Mouse (Mus musculus) myocyte (in vitro differentiated cells): ENCODE measurements around the gene Rrp9. TPM values are rescaled to one million over a fixed set of nuclear protein-coding genes. Genes with fewer than 3 reads are reported as not detected.
A peak's percentile ranks its signal among the peaks of the same experiment; 100 is the strongest.

Experiments
- H3K27me3 ChIP-seq: one replicate; pipeline ENCODE4 v1.6.1; 2011; ENCODE audit not compliant: control insufficient read depth, insufficient read depth, insufficient read length
- H3K36me3 ChIP-seq: one replicate; pipeline ENCODE4 v1.6.1; 2011; ENCODE audit not compliant: control insufficient read depth, insufficient read depth
- H3K4me2 ChIP-seq: one replicate; pipeline ENCODE4 v1.6.1; 2011; ENCODE audit warnings: low read depth, control low read depth
- H3K4me3 ChIP-seq: one replicate; pipeline ENCODE4 v1.5.1; 2011; ENCODE audit warnings: mild to moderate bottlenecking, control low read depth, moderate library complexity
- H3K79me2 ChIP-seq: one replicate; pipeline ENCODE4 v1.6.1; 2011; ENCODE audit not compliant: control insufficient read depth, insufficient read depth
- H3ac ChIP-seq: one replicate; pipeline ENCODE4 v1.6.1; 2011; ENCODE audit not compliant: control insufficient read depth, insufficient read length
- CEBPB ChIP-seq: IDR thresholded peaks from 2 replicates; pipeline ENCODE4 v1.6.1; 2011; ENCODE audit warnings: mild to moderate bottlenecking, moderate library complexity; ENCODE audit not compliant: poor library complexity, insufficient read depth, severe bottlenecking
- E2F4 ChIP-seq: IDR thresholded peaks from one replicate; pipeline ENCODE4 v1.6.1; 2011; ENCODE audit warnings: mild to moderate bottlenecking, control low read depth, moderate library complexity; ENCODE audit not compliant: insufficient read depth
- MAX ChIP-seq: IDR thresholded peaks from one replicate; pipeline ENCODE4 v1.6.1; 2011; ENCODE audit warnings: low read depth, mild to moderate bottlenecking, control low read depth
- MYOD1 ChIP-seq, 3 experiments: IDR thresholded peaks; one replicate each; pipeline ENCODE4 v1.6.1; 2011; ENCODE audit warnings: control low read depth in 2 of 3, low read depth in 2 of 3, mild to moderate bottlenecking in 2 of 3, moderate library complexity in 1 of 3; ENCODE audit not compliant: insufficient read length in 2 of 3, control insufficient read depth in 1 of 3
- MYOG ChIP-seq, 3 experiments: IDR thresholded peaks; one replicate each; pipeline ENCODE4 v1.6.1; 2011; ENCODE audit warnings: control low read depth in 2 of 3, low read depth in 2 of 3, mild to moderate bottlenecking in 2 of 3; ENCODE audit not compliant: insufficient read length in 2 of 3, control insufficient read depth in 1 of 3, insufficient read depth in 1 of 3
- POLR2A ChIP-seq: IDR thresholded peaks from one replicate; pipeline ENCODE4 v1.6.1; 2011; ENCODE audit warnings: low read depth, mild to moderate bottlenecking, control low read depth, moderate library complexity; ENCODE audit not compliant: insufficient read length
- POLR2AphosphoS2 ChIP-seq: IDR thresholded peaks from one replicate; pipeline ENCODE4 v1.6.1; 2011; ENCODE audit warnings: low read depth, control low read depth; ENCODE audit not compliant: insufficient read length
- REST ChIP-seq: IDR thresholded peaks from one replicate; pipeline ENCODE4 v1.6.1; 2011; ENCODE audit warnings: mild to moderate bottlenecking, control low read depth, moderate library complexity; ENCODE audit not compliant: insufficient read depth, insufficient read length
- SRF ChIP-seq: IDR thresholded peaks from one replicate; pipeline ENCODE4 v1.6.1; 2011; ENCODE audit warnings: low read depth; ENCODE audit not compliant: control insufficient read depth, insufficient read length
- TCF12 ChIP-seq: IDR thresholded peaks from one replicate; pipeline ENCODE4 v1.6.1; 2011; ENCODE audit warnings: mild to moderate bottlenecking, control low read depth; ENCODE audit not compliant: poor library complexity, insufficient read depth, severe bottlenecking
- TCF3 ChIP-seq: IDR thresholded peaks from one replicate; pipeline ENCODE4 v1.6.1; 2011; ENCODE audit warnings: low read depth, control low read depth; ENCODE audit not compliant: insufficient read length
- USF1 ChIP-seq: IDR thresholded peaks from one replicate; pipeline ENCODE4 v1.6.1; 2011; ENCODE audit warnings: low read depth, mild to moderate bottlenecking, control low read depth, moderate library complexity
- polyA plus RNA-seq: library from polyadenylated mRNA; unstranded; fragments of >200 nt; fragmentation: generic; extraction: Trizol; gene quantifications from one replicate; pipeline ENCODE4 v1.2.1, GENCODE M21; 2012; ENCODE audit warnings: missing spikeins

The Rrp9 gene
- polyA plus RNA-seq, 1 experiment: 69.4 TPM

DNA sequence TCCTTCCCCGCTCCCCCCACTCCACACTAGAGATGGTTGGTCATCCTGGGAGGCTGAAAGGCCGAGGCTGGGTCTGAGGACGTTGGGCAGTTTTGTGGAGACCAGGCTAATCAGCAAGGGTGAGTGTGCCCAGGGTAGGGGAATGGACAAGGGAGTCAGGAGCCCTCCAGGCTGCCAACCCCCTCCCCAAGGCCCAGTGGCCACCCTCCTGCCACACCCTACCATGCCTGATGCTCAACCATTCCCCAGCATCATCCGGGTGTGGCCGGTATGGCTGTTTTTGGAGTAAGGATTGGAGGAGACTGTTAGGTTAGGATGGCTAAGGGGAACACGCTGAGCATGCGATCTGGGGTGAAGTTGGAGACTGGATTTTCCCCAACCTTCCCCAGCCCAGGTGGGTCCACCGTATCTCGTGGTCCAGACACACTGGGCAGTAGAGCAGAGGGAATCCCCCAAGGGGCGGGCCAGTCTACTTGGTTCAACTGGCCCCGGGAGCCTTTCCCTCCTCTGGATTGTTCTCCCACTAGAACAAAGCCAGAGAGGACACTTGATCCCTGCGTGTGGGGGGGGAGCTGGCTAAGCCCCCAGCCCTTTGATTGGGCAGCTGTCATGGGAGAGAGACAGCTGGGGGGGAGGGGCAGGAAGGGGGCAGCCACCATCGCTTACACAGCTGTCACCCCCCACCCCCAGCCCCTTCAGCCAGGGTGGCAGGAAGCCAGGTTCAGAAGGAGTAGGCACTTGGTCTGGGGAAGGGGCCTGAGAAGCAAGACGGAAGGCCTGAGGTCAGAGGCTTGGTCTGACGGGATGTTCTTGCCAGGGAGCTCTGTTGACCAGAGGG, 19.2 kb upstream of the Rrp9 start:
- Histone ChIP-seq H3K4me2 (peak overlapping the region; percentile 95), H3K79me2 (peaks cover 63% of the 10 kb centered on the region), H3K4me3 (peak overlapping the region; percentile 75), H3K36me3 (peaks cover 8% of the 10 kb centered on the region), H3ac (peak overlapping the region; percentile 50), H3K27me3 (no peaks in the 10 kb centered on the region)
- TF ChIP-seq REST (no peak), MYOG (IDR thresholded peaks at IDR 0.05; ENCODE audit: control insufficient read depth in 1 of 3, insufficient read depth in 1 of 3, insufficient read length in 2 of 3, low read depth in 2 of 3) (peak; percentile 18 to 97 (median 86)), POLR2A (peak; percentile 34), MAX (no peak), CEBPB (no peak), USF1 (no peak), TCF3 (peak; percentile 54), TCF12 (peak; percentile 71), SRF (no peak), POLR2AphosphoS2 (peak; percentile 38), MYOD1 (IDR thresholded peaks at IDR 0.05; ENCODE audit: control insufficient read depth in 1 of 3, insufficient read length in 2 of 3, low read depth in 2 of 3) (peak in 2 of 3 experiments; percentile 92 to 96), E2F4 (no peak)

DNA sequence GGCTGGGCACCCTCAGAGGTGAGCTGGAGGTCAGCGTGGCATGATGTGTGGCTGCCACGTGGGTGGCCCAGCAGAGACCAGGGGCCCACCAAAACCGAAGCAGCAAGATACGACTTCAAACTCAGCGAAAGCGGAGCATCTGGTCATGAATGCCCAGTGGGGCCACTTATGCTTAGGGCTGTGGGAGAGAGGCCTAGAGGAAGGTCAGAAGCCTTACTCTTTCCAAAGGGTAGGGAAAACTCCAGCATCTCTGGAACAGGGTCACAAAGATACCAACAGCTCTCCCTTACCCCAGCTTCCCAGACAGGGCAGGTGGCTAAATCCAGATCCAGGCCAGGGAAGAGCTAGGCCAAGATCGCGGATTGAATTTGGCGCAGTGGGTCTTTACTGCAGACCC, 18.6 kb upstream of the Rrp9 start:
- peak overlapping the region; percentile 75 for H3K4me3 ChIP-seq
- TF ChIP-seq POLR2A (peak; percentile 12), E2F4 (no peak)
- peaks cover 8% of the 10 kb centered on the region for H3K36me3 ChIP-seq
- H3K4me2 ChIP-seq: peak overlapping the region; percentile 95
- no peaks in the 10 kb centered on the region for H3K27me3 ChIP-seq
- peak overlapping the region; percentile 50 for H3ac ChIP-seq
- peaks cover 63% of the 10 kb centered on the region for H3K79me2 ChIP-seq

DNA sequence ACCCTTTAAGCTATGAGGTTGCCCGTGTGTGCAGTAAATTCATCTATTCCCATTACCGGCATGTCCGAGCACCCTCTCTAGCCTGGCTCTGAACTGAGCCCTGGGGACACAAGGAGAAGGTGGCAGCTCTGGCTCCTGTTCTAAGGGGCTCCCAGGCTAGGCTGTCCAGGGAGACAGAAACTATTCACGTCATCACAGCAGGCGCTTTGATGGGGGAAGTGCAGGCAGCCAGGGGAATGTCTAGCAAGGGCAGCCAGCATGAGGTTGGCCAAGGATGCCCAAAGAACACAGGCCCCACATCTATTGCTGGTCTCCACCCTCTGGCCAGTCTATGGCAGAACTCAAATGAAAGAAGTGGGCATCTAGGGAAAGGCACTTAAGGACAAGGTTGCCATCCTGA, 17.8 kb upstream of the Rrp9 start:
- no peaks in the 10 kb centered on the region for H3K27me3 ChIP-seq
- H3K4me2 ChIP-seq: peak overlapping the region; percentile 95
- H3K4me3 ChIP-seq: no peak overlapping the region
- peaks cover 63% of the 10 kb centered on the region for H3K79me2 ChIP-seq
- peaks cover 8% of the 10 kb centered on the region for H3K36me3 ChIP-seq
- TF ChIP-seq TCF12 (no peak), SRF (no peak), POLR2AphosphoS2 (peak; percentile 18), USF1 (no peak), MYOD1 (IDR thresholded peaks at IDR 0.05; ENCODE audit: control insufficient read depth in 1 of 3, insufficient read length in 2 of 3, low read depth in 2 of 3) (no peak)
- no peak overlapping the region for H3ac ChIP-seq

DNA sequence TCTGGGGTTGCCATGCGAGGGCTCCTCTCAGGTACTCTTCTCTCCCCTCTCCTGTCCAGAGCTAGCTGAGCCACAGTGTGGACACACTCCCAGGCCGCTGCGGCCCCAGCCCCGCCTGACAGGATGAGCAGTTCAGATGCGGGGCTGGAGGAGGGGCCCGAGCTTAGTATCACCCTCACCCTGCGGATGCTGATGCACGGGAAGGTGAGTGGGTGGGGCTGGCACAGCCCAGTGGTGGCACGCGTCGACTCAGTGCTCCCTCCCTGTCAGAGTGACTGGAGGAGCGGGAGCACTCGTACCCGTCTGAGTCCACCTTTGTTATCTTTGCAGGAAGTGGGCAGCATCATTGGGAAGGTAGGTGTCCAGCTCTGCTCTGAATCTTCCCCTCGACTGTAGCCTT, 15.8 kb upstream of the Rrp9 start:
- Histone ChIP-seq H3K4me3 (no peak overlapping the region), H3K27me3 (no peaks in the 10 kb centered on the region), H3ac (no peak overlapping the region), H3K4me2 (no peak overlapping the region), H3K36me3 (peaks cover 13% of the 10 kb centered on the region), H3K79me2 (peaks cover 53% of the 10 kb centered on the region)
- TF ChIP-seq POLR2A (peak; percentile 20), POLR2AphosphoS2 (peak; percentile 52), SRF (no peak), MYOG (IDR thresholded peaks at IDR 0.05; ENCODE audit: control insufficient read depth in 1 of 3, insufficient read depth in 1 of 3, insufficient read length in 2 of 3, low read depth in 2 of 3) (no peak)

DNA sequence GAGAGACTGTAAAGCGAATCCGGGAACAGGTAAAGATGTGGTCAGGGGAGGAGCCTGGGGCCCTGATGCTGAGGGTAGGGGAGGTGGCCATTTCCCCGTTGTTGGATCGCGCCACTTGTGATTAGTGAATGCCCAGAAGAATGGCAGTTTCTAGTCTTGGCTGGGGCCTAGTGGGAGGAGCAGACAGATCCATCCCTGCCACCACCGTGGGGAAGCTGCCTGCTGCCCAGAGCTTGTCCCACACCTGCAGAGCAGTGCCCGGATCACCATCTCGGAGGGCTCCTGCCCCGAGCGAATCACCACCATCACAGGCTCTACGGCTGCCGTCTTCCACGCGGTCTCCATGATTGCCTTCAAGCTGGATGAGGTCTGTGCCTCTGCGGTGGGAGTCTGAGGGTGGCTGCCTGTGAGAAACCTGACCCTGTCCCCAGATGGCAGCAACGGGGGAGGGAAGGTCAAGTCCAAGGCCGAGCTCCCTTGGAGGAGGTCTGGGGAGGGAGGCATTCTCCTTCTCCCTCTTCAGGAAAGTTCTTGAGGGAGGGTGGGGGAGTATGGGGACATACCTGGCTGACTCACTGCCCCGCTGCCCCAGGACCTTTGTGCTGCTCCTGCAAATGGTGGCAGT, 15.2 kb upstream of the Rrp9 start:
- Histone ChIP-seq H3K36me3 (peaks cover 13% of the 10 kb centered on the region), H3K4me2 (no peak overlapping the region), H3ac (no peak overlapping the region), H3K27me3 (no peaks in the 10 kb centered on the region), H3K4me3 (no peak overlapping the region), H3K79me2 (peaks cover 48% of the 10 kb centered on the region)
- TF ChIP-seq POLR2AphosphoS2 (peak; percentile 56), SRF (no peak), TCF12 (no peak), MAX (no peak)
